Mouse (Mus musculus): ENCODE data around the gene Nfia.

Gene Nfia

DNA sequence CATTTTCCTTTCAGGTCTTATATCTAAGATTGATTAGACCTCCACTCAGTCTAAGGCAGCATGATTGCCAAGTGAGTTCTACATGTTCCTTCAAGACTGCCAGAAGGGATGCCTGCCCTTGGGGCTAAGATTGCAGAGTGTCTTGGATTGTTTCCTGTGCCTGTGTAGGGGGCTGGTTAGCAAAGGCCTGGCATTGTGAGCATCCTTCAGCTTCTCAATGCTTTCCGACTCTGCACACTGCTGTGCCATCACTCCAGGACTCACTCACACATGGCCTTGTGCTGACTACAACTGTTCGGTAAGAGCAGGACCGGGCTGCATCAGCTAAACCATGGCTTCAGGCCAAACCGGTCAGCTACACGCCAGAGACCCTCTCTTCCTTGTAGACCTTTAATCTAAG lies 229.7 kb downstream of the Nfia start:
- no peak for DNase-seq (ENCODE audit: low spot score in 2 of 2)

DNA sequence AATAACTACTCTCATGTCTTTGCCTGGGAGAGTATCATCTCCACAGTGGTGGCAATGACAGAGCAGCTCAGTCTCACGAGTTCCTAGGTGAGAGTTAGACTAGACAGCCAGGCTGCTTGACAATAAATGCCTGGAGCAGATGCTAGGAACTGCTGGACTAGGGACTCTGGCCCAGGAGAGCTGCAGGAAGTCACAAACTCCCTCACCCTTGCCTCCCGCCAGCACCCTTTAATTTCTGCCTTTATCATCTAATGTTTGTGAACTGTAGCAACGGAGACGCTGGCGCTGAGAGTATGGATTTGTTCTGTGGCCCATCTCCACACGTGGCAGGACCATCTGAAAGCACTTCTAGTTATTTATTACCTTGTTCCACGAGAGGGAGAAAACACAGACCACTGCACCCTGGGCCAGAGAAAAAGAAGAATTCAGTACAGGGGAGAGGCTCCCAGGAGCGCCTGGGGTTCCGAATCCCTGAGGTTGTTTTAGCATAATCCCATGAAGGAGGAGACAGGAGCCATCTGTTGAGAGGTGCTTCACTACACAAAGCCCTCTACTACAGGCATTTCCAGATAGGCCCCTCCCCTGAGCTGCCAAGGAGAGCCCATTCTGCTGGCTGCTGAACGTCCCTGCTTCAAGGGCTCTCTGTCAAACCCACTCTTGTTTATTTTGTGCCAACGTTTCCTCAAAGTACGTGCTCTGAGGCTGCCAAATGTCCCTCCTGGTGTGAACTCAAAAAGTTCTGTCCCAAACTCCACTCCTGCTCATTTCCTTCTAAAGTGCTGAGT lies 231.0 kb downstream of the Nfia start:
- no peak for DNase-seq (ENCODE audit: low spot score in 2 of 2)

DNA sequence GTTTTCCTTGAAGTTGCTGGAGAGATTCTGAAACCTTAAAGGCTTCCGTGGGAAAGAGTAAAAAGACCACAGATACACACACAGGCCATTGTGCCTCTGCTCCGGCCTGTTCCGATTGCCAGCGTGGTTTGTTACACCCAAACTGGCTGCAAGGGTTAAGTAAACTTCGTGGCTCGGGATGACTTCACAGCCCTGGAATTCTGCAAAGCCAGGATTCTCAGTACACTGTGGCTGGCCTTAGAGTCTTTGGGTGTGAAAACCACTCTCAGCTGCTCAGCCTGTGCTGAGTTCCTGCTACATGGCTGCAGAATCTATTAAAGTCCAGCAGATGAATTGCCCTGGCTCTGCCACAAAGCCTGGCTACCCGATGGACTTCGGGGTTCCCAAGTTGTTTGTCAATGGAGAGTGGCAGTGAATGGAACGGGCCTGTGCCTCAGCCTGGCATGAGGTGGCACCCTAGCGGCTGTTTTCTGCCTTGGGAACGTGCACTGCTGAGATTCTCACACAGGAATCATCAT lies 231.6 kb downstream of the Nfia start:
- no peak for DNase-seq (ENCODE audit: low spot score in 2 of 2)

DNA sequence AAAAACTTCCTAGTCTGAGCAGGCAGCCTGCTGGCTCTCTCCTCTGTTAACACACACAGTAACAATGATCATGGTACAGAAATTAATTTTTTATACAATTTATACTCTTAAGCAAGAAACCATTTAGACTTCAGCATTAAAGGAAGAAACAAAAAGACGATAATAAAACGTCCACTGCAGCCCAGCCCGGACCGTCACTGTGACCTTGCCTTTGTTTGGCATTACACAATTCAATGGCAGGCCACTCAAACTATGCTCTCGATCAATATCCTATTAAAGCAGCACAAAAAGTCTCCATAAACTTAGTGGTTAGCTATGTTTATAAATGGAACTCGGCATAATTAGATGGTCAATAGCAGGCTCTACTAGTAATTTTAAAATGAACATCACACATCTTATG lies 232.5 kb downstream of the Nfia start:
- DNase-seq (ENCODE audit: low spot score in 2 of 2), result no peak

DNA sequence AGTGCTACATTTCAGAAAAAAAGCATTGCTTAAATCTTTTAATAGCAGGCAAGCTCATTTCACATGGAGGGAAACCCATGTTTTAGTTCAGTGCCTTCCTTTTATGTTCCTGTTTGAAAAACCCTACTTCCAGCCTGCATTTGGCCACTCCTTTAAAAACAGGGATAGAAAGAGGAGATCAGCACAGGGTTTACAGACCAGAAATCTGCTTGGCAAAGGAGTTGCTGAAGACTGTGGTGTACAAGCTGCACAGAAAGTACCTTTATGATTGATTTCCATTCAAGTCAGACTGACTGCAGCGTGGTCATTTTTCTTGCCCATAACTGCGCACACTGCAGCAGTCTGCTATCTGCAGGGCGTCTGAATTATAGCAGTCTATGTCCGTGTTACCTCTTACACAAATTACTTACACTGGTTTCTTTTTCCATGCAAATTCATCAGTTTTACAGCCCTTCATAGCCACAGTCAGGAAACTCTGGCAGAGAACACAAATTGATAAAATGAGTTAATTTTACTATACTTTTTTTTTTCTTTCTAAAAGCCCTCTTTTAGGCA lies 236.4 kb downstream of the Nfia start:
- no peak for DNase-seq (ENCODE audit: low spot score in 2 of 2)

DNA sequence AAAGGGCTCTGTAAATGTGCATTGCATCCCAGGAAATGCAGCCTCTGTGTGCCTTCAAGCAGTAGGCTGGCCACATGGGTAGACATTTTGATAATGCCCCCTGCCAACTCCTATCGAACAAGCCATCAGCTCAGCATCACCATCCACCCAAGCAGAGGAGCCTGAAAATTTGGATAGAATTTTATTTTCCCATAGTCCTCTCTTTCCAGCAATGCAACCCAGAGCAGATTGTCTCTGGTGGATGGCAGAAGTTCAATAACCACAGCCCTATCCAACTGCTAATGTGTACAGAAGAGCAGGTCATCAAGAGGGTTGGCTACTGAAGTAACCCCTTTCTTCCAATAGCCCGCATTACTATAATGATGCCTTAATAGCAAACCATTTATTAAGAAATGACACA lies 237.4 kb downstream of the Nfia start:
- no peak for DNase-seq (ENCODE audit: low spot score in 2 of 2)

DNA sequence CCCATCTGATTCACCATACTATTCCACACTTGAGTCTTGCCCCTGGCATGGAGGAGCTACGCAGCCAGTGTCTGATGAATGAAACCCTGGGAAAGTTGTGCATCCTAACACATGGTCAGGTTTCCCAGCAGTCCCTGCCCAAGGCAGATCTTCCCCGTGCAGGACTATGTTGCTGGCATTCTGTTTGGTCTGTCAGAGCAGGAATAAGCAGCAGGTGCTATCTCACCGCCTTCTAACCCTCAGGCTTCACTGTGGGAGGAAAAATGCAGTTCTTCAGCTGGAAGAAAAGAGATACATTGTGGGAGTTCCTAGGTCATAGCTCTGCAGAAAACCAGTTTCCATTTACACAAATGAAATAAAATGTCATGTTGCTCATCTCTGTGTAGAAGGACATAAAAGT lies 247.3 kb downstream of the Nfia start:
- DNase-seq (ENCODE audit: low spot score in 2 of 2), result no peak

DNA sequence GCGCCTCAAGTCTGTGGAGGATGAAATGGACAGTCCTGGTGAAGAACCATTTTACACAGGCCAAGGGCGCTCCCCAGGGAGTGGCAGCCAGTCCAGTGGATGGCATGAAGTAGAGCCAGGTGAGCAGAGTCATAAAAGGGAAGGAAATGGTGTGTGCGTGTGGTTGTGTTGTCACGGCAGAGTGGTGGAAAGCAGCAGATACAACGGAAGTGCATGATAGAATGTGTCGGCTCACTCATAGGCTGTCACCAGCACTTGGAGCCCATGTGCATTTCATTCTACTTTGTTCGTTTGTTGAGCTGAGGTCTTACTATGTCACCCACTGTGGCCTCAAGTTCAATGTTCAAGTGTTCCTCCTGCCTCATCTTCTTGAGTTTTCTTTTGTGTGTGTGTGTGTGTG lies 248.3 kb downstream of the Nfia start:
- no peak for DNase-seq (ENCODE audit: low spot score in 2 of 2)

DNA sequence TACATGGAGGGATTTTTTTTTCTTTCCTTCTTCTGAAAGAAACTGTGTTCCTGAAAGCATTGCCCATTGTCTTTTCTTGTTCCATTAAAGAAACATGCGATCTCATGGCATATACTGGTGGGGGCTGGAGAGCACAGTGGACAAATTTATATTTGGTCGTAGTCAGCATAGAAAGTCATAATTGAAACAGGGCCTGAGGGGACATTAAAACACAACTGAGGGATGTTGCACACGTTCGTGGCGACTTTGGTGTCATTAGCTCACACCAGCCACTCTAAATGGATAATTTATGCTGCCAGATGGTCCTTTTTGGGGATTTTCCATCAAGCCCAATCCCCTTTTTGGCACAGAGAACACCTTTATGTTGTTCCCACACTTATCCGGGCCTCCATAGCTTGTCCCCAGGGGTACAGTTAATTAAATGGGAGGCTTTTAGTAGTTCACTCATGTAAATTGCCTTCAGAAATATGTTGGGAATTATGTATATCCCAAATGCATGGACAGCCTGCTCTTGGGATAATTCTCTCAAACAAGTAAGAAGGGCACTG lies 250.8 kb downstream of the Nfia start:
- no peak for DNase-seq (ENCODE audit: low spot score in 2 of 2)

DNA sequence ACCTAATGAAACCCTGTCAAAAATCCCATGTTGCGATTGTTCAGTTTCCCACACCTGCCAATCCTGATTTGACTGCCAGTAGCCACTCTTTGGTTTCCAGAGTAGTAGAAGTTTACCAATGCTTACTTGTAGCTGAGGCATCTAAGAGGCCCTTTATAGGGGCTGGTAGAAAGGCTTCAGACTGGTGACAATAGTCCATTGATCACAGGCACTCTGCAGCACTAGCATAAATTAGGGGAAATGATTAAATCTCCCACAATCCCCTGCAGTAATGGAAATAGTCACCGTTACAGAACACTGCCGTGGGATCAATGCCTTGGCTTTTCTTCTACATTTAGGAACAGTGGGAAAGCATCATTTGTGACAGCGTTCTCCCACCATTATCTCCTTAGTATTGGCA lies 254.9 kb downstream of the Nfia start:
- no peak for DNase-seq (ENCODE audit: low spot score in 2 of 2)

DNA sequence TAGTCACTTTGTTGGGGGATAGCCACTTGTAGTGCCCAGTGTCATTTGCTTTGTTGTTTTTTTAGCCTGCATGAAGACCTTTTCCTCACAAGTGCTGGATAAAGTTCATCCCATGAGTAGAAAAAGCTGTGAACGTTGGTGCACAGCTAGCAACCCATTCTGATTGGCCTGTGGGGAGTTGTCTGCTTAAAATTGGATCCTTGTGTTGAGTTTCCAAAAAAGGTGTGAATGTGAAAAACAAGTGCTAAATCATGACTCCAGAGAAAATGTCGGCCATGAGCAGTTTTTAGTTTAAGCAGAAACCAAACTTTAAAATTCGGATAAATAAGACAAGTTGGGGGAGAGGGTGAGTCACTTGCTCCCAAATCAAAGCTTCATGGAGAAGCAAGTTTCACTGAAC lies 259.3 kb downstream of the Nfia start:
- no peak for DNase-seq (ENCODE audit: low spot score in 2 of 2)

DNA sequence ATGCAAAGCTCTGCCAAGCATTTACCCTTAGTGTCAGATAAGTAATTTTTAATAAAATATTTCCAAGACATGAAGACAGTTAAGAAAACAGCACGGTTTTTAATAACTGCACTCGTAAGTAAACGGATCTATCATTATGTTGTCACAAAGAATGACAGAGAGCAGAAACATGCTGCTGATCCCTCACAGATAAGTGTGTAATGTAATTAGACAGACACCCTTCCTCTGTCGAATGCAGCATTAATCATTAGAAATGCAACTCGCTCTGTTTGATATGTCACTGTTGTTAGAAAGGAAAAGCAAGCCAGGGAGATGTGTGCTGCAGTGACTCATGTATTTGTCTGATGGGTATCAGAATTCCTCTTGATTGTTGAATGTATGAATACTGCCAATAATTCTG lies 259.8 kb downstream of the Nfia start:
- no peak for DNase-seq (ENCODE audit: low spot score in 2 of 2)

DNA sequence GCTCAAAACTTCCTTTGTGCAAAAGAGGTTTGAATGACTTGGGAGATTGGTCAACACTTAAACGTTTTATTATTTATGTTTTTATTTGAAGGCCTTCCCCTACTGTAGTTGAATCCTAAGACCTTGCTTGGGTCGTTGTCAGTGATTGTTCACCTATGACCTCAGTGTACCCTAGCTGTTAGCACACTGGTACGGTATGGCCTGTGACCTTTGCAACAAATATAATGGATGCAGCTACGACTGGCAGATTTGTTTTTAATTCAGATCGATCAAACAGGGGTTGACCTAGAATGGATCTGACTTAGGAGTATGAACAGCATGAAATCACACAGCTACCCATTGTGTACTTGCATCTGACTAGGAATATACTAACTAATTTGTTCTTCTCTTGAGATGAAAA lies 266.6 kb downstream of the Nfia start:
- DNase-seq (ENCODE audit: low spot score in 2 of 2), result no peak

DNA sequence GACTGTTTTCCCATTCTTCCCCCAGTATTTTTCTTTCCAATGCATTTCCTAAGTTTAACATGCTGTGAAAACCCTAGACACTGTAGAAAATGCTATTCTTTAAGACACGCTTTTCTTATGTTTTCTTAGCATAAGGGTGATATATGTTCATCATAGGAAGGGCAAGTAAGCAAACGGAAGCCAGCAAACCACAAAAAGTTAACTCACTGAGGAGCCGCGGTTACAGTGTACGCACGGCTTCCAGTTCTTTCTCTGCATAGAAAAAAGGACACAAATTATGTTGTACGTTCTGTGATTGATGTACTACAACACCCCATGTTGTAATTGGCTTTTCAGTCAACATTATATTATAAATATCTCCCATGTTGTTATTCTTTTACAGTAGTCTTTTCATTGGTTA lies 267.6 kb downstream of the Nfia start:
- DNase-seq (ENCODE audit: low spot score in 2 of 2), result no peak

DNA sequence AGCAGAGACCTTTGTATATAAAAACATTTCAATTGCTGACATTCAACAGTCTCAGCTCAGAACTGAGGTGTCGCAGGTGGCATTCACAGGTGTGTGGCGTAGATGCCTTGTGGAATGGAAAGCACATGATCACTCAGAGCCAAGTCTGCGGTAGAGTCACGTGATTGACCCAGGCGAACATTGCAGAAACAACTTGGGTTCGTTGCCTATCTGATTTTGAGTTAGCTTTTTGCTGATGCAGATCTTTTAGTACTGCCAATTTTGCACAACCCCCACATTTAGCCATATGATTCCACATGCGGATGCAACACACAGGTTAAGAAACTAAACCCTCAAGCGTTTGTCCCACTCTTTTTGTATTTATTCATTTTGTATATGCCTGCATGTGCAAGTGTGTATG lies 272.1 kb downstream of the Nfia start:
- no peak for DNase-seq (ENCODE audit: low spot score in 2 of 2)

DNA sequence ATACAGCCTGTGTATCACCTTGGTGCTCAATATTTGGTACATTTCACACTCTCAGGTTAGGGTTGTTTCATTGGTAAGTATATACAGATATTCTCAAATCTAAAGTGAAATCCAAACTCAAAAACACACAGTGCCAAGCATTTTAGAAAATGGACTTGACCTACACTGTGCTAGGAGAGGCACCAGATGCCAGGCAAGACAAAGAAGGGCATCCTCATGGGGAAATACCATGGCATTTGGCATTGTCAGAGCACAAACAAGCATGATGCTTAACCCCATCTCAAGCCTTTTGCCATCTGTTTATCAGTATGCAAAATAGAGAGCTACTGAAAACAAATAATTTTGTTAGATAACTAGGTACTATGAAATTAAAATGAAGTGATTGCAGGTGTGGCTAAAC lies 274.8 kb downstream of the Nfia start:
- DNase-seq (ENCODE audit: low spot score in 2 of 2), result no peak

DNA sequence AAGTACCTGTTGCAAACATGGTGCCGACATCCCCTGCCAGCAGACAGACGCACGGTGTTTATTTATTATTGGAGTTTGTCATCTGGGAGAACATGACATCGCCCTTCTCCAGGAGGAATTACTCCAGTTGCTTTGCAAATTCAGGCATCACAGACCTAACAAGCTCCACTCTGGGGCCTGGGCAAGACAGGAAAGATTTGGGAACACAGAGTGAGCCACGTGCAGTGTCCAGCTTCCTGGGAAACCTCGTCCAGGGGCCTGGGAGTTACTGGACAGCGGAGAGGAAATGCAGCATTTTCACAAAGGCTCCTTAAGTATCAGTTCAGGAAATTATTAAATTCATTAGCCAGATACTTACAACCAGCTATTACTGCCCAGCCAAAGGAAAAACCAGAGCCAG lies 277.1 kb downstream of the Nfia start:
- DNase-seq (ENCODE audit: low spot score in 2 of 2), result no peak

DNA sequence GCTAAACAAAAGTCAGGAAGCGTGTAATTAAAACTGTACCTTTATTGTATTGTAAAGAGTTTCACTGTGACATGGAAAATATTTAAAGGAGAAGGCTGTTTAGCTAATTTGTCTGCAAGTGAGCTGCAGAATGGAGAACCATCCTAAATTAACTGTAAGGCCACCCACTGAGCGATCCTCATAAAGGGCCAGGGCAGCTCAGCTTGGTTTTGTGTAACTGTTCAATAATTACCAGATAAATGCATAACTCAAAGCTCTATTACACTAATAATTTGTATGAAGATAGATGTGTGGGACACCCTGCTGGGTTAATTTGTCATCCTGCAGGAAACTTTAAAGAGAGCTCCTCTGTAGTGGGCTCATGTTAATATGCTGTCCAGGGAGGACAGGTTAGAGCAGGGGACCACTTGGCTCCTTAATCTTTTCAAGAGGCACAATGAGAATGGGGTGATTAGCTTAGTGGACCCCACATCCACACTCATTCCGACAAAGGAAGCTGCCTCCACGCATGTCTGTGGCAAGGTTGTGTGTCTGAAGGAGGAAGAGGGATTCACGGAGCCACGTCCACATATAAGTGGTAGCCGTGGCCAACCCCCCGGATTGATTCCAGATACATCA lies 277.6 kb downstream of the Nfia start:
- DNase-seq (ENCODE audit: low spot score in 2 of 2), result no peak

DNA sequence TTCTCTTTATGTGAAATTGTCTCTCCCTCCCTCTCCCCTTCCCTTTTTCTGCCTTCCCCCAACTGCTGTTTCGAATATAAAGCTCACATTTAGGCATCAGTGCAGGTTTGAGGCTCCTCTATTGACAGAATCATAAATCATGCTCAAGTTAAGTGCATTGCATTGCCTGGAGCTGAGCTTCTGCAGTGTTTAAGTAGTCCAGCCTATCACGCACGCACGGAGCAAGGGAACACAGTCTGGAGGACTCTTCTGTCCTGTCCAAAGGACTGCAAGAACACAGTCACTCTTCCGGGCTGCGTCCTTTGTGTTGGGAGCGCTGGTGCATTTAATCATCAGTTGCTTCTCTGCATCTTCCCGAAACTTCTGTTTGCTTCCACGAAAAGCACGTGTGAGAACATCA lies 278.2 kb downstream of the Nfia start:
- DNase-seq (ENCODE audit: low spot score in 2 of 2), result no peak

DNA sequence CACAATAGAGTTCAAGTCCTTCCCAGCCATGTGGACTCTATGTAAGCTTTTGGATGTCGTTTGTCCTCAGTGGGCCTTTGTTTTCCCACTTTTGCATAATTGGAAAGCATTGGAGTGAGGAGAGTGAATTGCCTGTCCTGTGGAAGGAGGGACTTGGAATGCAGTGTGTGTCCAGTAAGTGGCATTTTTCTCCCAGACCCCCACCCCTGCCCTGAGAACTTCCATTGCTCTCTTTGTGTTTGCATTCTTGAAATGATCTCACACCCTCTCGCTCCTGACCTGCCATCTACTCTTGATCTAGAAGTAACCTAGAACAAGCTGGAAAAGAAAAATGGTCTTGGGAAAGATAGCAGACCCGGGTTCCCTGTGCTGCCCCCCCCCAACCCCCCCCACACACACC lies 278.8 kb downstream of the Nfia start:
- no peak for DNase-seq (ENCODE audit: low spot score in 2 of 2)

DNA sequence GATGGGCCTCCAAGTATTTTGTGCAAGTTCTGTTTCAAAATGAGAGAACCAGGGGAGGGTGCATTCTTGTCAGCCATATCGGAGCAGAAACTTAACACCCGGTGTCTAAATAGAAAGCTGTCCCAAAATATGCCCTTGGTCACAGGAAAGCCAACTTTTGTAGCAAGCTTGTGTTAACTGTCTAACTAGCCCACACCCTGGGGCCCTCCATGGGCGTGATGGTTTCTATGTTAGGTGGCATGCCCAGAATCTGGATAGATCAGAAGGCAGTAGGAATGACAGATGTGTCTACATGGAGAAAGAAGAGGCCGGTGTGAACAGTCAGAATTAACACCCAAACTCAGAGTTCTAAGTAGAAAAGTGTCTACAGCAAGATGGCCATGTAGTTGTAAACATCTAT lies 282.5 kb downstream of the Nfia start:
- DNase-seq (ENCODE audit: low spot score in 2 of 2), result no peak

DNA sequence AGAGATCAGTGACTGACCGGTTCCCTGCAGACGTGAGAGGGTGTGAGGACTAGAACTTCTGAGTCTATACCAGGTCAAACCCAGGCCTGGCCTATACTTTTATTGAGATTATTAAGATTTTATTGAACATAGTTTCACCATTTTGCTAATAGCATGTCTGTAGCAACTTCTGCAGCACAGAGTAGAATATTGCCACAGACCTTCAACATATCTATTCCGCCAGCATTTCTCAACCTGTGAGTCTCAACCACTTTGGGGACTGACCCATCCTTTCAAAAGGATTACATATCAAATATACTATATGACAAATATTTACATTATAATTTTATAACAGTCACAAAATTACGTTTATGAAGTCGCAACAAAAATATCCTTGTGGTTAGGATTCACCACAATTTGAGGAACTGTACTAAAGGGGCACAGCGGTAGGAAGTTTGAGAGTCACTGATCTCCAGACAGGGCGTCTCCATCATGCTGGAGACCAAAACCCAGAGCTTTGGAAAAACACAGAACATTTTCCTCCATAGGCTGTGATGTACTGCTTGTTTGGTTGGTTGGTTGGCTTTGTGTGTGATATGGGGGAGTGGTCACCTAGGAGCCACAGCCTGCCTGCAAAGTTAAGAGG lies 284.0 kb downstream of the Nfia start:
- no peak for DNase-seq (ENCODE audit: low spot score in 2 of 2)

DNA sequence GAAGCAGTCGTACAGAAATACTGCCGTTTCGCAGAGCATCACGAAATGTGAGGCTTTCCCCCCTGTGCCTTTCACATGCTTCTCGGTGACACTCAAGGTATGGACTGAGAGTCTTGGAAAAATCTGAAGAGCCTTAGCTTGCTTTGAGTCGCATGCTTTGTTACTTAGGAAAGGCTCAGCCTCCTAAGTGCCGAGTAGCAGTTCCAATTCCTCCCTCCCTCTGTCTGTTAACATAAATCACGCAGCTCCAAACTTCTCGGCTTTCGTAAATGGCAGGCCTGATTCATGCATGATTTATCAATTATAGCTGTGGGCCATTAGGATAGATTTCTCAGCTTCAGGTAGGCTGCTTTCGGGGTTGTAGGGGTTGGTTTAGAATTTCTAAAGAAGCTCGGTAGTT lies 284.7 kb downstream of the Nfia start:
- no peak for DNase-seq (ENCODE audit: low spot score in 2 of 2)

Measured in spleen, postnatal 4 days (tissue).